Mouse (Mus musculus) heart, adult 2 months (tissue): ENCODE results near the gene Igtp.
"Not testable (repeated sequence)": the region's sequence is repeated elsewhere in the genome, so short reads cannot be mapped to it uniquely, and the experiment has no call there.

Experiments
- CTCF ChIP-seq: fragments of 200-600 bp; IDR thresholded peaks from 2 replicates; pipeline ENCODE4 v1.8.1; 2022; ENCODE audit warnings: antibody characterized with exemption, mild to moderate bottlenecking, moderate library complexity
- POLR2A ChIP-seq: fragments of 200-500 bp; IDR thresholded peaks from 2 replicates; pipeline ENCODE4 v1.6.1; 2011; ENCODE audit warnings: mild to moderate bottlenecking, low read depth, low read length, control low read depth; ENCODE audit not compliant: insufficient read depth

- not testable (repeated sequence) for TF ChIP-seq POLR2A, CTCF
Observed at GRCm38 (mm10) chr11:58224872-58225271, 25.5 kb downstream of the Igtp start.
